Mouse (Mus musculus) ovary, adult 10 weeks (tissue): ENCODE results near the gene Vmn1r72. TPM values are rescaled to one million over a fixed set of nuclear protein-coding genes. Genes with fewer than 3 reads are reported as not detected.

ENCODE experiments used
- polyA plus RNA-seq: library from polyadenylated mRNA; stranded (reverse); fragments of 350-450 nt; fragmentation: Illumina TruSeq; extraction: RNeasy Lipid Tissue Mini Kit (QIAGEN cat#74804); gene quantifications from one replicate; pipeline ENCODE4 v1.2.3, GENCODE M21; 2014

Vmn1r72 gene
- polyA plus RNA-seq, result not detected

DNA sequence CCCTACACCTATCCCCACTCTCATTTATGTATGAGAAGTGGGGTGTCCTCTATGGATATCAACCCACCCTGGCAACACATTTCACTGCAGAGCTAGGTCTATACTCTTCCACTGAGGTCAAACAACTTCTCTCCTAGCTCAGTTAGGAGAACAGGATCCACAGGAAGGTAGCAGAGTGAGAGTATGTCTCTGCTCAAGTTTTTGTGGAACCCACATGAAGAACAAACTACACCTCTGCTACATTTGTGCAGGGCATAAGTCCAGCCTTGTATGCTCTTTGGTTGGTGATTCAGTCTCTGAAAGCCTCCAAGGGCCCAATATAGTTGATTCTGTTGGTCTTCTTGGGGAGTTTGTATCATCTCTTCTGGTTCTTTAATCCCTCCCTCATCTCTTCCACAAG, at the start of gene Vmn1r72:
TSS of gene Vmn1r72 (minus strand) at position 101 of the 400 bp plus-strand sequence.

Other genes starting within 250 kb of the Vmn1r72 start
- gene Zscan4-ps2, start 165.8 kb downstream of the Vmn1r72 start, polyA plus RNA-seq, result not detected
- gene Zscan4-ps3, start 70.8 kb downstream of the Vmn1r72 start, polyA plus RNA-seq, result not detected
- not detected for gene Vmn1r73, start 50.1 kb upstream of the Vmn1r72 start, polyA plus RNA-seq
- gene Vmn1r74, start 153.8 kb upstream of the Vmn1r72 start, polyA plus RNA-seq, result not detected
- not detected for gene Vmn1r75, start 194.5 kb upstream of the Vmn1r72 start, polyA plus RNA-seq